Mouse (Mus musculus) liver, embryonic 14.5 days (tissue): Measurements from ENCODE around the gene Rapgef3.

Experiments used
- CTCF ChIP-seq: IDR thresholded peaks from 2 replicates; pipeline ENCODE4 v1.5.1; 2016; ENCODE audit warnings: antibody characterized with exemption, low read depth, control low read depth
- EP300 ChIP-seq: IDR thresholded peaks from 2 replicates; pipeline ENCODE4 v1.6.1; 2016; ENCODE audit warnings: antibody characterized with exemption, low read depth

GRCm38 (mm10) chr15:97743210-97743609, 24.6 kb downstream of the Rapgef3 start:
- TF ChIP-seq CTCF, result no peak
- no peak for TF ChIP-seq EP300
